Mouse (Mus musculus): ENCODE measurements around the gene Atg101.

The Atg101 gene

DNA sequence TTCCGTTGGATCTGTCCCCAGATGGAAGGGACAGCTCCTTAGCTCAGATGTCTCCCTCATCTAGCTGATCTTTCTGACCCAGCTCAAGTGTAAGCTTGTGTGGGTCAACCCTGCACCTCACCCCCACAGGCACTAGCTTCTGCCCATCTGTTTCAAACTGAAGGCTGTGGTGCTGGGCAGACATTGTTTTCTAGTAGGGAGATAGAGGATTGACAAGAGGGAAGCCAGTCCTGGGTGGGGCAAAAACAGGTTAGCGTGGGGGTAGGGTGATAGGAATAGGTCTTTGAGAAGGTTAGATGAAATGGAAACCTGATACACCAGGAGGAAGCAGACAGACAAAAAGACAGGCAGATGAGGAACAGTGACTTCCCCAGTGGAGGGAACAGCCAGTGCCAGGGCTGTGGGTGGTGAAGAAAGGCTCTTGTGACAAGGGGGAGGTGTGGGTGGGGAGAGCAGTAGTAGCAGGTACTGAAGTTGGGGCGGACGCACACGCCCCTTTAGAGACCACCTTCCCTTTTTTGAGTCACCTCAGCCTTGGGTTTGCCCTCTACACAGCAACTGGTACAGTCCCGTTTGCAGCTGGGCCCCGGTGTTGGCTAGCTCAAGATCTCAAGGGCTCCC is 28.1 kb upstream of the Atg101 start:
- no peak for DNase-seq (ENCODE audit: low spot score in 2 of 2)

DNA sequence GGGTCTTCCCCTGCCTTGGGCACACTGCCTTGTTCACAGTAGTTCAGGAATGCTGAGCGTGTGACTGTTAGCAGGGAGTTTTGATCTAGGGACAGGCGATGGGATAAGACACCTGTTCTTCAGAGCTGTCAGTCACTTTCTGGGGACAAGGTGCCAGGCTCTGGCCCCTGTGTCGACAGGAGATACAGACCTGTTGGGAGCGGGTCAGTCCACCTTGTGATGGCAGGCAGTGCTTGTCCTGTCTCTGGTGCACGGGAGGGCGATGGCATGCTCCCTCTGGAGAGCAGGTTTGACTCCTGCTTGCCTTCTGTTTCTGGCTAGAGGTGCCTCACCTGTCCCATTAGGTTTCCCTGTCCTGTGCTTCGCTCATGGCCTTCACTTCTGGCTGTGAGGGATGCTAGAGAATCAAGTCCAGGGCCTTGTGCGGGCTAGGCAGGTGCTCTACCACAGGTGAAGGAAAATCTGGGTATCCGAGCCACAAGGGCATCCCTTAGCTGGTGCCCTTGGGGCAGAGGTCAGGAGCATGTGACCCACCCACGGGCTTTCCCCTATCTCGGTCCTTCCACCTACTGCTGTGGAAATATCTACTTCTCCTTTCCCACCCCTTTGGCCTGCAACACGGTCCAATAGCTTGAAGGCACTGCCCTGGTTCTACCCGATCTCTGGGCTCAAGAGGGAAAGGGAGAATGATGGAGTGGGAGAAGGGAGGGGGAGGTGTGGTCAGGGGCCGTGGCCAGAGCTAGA is 27.4 kb upstream of the Atg101 start:
- DNase-seq (ENCODE audit: low spot score in 2 of 2) = no peak

GRCm38 (mm10) chr15:101258420-101258819 is 25.7 kb upstream of the Atg101 start:
- no peak for DNase-seq (ENCODE audit: low spot score in 2 of 2)

- no peak for DNase-seq (ENCODE audit: low spot score in 2 of 2)
These were observed 24.1 kb upstream of the Atg101 start for GRCm38 (mm10) chr15:101259922-101260321.

GRCm38 (mm10) chr15:101260387-101260786 is 23.7 kb upstream of the Atg101 start:
- DNase-seq (ENCODE audit: low spot score in 2 of 2) = no peak

- no peak for DNase-seq (ENCODE audit: low spot score in 2 of 2)
These were observed 23.0 kb upstream of the Atg101 start for GRCm38 (mm10) chr15:101260874-101261622.

GRCm38 (mm10) chr15:101262502-101262901 is 21.6 kb upstream of the Atg101 start:
- no peak for DNase-seq (ENCODE audit: low spot score in 2 of 2)

DNA sequence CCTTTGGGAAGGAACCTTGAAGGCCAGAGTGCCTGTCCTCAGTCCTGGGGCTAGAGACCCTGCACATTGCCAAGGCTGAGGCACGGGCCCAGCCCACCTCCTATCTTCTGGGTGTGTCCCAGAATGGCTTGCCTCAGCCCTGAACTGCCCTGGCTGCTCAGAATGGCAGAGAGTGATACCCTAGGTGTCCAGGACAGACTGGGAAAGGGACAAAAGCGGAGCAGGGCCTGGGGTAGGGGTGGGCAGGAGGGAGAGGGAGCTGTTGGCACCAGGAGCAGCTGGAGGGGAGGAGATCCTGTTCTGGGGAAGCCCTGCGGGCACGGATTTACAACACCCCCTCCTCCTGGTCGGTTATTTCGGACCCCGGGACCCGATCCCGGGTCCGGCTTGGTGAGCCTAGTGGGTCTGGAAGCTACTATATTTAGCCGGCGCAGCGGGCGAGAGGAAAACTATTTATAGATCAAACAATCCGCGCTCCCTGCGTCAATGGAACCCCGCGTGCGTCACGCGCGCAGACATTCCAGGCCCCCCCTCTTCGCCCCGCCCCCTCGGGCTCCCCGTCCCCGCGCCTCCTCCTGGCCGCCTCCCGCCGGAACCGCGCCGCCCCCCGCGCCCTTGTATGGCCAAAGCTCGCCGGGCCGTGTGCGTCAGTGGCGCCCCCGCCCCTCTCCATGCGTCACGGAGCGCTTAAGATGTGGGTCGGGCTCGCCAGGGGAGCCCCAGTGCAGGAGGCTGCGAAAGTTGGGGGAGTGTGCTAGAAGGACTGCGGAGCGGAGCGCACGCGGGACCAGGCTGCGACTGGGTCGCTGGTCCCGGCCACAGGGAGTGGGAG is 17.7 kb upstream of the Atg101 start:
- DNase-seq (ENCODE audit: low spot score in 2 of 2) = peak; percentile 91 to 94

DNA sequence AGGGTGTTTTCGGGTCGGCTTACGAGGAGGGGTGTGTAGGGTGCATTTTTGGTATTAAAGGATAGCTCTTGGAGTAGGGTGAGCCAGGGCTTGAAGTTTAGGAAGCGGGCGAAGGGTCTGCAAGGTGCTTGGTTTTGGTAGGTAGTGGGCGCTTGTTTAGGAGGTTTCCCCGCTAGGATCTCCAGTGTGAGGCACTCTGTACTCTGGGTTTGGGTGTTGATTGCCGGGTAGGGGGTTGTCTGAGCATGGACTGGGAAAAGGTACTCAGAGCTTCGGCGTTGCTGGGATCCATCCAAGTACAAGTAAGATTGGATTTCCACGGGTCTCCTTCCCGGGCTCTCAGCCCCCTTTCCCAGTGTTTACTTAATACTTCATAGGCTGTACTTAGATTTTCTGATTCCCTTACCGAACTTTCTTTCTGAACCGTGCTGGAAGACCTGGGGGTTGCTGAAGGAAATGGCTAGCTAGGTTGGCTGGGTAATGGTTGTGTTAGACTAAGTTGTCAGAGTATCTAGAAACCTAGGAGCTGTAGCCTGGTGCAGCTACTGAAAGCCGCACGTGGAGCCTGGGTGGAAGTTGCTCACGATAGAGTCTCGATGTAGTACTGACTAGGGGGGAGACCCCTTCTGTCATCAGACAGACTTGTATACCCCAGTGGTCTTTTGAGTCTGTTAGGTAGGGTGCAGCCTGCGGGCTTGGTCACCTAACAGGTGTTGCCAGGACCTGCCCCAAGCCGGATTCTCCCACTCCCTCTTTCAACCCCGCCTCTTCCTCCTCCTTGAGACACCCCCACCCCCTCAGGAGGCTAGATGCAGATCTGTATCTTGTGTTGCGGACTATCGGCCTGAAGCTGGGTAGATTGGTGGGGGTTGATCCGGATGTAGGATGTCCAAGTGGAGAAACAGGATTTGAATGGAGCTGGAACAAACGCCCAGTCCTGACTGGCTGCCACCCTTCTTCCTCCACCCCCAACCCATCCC is 16.7 kb upstream of the Atg101 start:
- no peak for DNase-seq (ENCODE audit: low spot score in 2 of 2)

GRCm38 (mm10) chr15:101270101-101270820 is 13.8 kb upstream of the Atg101 start:
- no peak for DNase-seq (ENCODE audit: low spot score in 2 of 2)

- no peak for DNase-seq (ENCODE audit: low spot score in 2 of 2)
These were observed 13.0 kb upstream of the Atg101 start for GRCm38 (mm10) chr15:101271107-101271506.

DNA sequence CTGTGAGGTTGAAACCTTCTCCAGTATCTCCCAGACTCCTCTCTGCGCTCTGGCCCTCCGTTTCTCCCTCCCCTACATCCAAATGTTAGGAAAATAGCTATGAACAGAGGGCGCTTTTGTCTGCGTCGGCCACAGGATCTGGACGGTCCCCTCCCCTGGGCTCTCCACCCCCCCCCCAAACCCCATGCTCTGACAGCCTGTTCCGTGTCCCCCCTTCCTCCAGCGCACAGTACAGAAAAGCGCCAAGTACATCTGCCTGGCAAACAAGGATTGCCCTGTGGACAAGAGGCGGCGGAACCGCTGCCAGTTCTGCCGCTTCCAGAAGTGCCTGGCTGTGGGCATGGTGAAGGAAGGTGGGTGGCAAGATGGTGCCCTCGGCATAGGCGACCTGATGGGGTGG is 12.6 kb upstream of the Atg101 start:
- DNase-seq (ENCODE audit: low spot score in 2 of 2) = no peak

- DNase-seq (ENCODE audit: low spot score in 2 of 2) = no peak
These were observed 9.7 kb upstream of the Atg101 start for GRCm38 (mm10) chr15:101274380-101274779.

GRCm38 (mm10) chr15:101277351-101277899 is 6.6 kb upstream of the Atg101 start:
- DNase-seq (ENCODE audit: low spot score in 2 of 2) = peak in 1 of 2 experiments; percentile 51

GRCm38 (mm10) chr15:101278589-101278988 is 5.5 kb upstream of the Atg101 start:
- DNase-seq (ENCODE audit: low spot score in 2 of 2) = no peak

GRCm38 (mm10) chr15:101279430-101279999 is 4.6 kb upstream of the Atg101 start:
- no peak for DNase-seq (ENCODE audit: low spot score in 2 of 2)

DNA sequence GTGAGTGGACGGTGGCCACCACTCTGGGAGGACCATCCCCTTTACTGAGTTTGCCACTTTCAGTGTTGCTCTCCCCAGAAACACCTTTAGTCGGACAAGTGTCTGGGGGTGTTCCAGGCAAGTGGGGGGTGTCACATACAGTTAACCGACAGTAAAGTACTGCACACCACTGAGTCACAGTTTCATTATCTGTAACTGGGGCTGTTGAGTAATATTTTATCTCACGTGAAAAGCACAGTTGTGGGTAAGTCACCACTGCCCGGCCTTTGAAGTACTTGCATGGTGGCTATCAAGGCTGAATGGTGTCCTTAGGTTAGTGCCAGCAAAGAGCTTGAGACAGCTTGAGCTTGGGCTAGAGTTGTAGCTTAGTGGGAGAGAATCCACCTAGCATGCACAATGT is 1.6 kb upstream of the Atg101 start:
- no peak for DNase-seq (ENCODE audit: low spot score in 2 of 2)

DNA sequence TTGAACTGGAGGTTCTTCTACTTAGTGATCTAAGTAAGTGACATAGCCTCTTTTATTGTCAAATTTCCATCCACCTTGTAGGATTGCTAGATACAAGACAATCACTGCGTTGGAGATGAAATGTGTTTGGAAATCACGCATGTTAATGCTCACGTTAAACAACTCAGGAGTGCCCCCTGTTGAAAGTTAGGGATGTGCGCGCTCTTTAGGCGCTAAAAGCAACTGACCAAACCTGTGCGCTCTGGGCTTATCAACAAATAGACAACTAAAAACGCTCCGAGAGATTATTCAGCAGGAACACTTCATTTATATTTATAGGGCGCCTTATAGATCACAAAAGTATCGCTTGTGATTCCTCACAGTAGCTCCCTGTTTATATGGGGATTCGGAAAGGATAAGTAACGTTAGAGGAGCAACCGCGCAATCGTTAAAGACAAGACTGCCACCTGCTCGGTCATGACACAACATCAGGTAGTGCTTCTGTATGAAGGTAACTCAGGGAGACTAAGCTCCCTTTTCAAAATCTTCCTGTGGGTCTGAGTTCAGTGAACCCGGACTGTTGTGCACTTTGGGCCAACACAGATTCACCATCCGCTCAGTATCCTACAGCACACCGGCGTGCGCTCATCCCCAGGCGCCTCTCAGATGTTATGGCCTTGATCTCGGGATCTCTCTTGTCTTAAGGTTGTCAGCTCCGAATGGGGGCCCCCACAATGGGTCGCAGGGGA is 725 bp upstream of the Atg101 start:
- no peak for DNase-seq (ENCODE audit: low spot score in 2 of 2)
